Mouse (Mus musculus): ENCODE data around the gene Fmn2.

Fmn2 gene

DNA sequence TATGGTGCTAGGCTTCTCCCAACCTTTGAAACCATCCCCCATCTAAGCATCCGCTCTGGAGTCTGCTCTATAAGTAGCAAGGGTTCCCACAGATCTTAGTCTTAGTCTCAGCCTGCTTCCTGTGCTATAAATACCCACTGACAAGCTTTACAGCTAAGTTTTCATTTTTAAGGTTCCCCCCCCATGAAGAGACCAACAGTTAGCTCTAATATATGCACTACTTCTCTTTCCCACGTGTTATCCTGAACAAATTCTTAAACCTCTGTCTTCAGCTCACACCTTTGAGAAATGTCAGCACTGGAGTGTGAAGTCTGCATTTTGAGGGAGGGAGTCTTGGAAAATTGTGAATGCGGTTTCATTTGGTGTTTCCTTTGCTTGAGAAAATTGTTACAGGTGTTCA, 56.2 kb downstream of the Fmn2 start:
- DNase-seq (ENCODE audit: low read depth): no peak

DNA sequence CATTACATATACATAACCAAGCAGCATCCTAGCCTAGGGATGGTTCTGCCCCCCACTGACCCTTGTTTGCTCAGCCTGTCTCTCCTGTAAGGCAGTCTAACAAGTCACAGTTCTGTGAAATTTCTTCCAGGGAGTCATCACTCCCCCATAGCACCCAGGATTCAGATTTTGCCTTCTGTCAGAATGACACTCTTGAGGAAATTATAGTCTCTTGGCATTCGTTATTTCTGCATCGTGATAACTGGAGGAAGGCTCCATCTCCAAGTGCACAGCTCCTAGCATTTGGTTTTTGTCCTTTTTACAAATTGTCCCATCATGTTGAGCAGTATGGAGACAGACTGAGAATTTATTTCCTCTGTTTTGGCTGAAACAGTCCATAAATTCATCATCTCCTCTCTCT, 56.9 kb downstream of the Fmn2 start:
- DNase-seq (ENCODE audit: low read depth): no peak

DNA sequence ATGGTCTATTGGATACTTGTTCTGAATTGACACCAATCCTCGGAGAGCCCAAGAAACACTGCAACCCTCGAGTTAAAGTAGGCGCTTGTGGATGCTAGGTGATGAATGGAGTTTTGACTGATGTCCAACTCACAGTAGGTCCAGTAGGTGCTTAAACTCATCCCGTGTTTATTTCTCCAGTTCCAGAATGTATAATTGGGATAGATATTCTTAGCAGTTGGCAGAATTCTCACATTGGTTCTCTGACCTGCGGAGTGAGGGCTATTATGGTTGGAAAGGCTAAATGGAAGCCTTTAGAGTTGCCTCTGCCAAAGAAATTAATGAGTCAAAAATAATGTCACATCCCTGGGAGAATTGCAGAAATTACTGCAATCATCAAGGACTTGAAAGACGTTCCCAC, 62.9 kb downstream of the Fmn2 start:
- DNase-seq (ENCODE audit: low read depth): no peak

DNA sequence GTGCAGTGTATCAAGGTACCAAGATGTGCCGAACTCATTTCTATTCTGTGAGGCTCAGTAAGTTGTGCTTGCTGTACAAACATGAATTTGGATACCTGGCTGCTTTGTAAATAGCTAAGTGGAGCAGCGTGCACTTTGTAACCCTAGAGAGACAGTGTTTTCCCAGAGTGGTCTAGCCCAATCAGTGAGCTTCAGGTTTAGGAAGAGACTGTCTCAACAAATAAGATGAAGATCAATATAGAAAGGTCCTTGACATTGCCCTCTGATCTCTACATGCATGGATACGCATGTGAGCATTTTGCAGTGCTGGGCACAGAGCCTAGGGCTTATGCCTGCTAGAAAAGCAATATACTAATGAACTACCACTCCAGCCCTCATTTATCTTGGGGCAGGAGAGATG, 67.0 kb downstream of the Fmn2 start:
- no peak for DNase-seq (ENCODE audit: low read depth)

DNA sequence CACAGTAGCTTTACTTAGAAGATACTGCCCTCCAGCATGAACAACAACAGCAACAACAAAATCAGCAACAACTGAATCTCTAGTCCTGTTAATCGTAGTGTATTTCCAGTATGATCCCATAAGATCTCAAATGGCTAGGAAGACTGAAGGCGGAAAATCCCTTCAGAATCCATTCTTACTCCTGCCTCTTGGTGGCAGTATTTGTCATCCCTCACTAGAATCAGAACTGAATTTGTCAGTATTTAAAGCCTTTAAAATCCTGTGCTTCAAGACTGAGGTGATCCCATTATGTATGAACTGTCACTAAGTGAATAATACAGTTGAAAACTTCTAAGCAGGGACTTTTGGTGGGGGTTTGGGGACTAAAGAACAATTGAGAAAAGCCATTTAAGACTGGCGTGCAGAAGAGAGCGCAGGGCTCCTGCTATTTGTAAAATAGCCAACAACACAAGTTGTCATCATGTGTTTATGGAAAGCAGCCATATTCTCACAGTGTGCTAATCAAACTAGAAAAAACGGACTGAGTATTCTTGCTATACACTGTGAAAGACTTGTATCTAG, 90.9 kb downstream of the Fmn2 start:
- peak; percentile 8 for DNase-seq (ENCODE audit: low read depth)

DNA sequence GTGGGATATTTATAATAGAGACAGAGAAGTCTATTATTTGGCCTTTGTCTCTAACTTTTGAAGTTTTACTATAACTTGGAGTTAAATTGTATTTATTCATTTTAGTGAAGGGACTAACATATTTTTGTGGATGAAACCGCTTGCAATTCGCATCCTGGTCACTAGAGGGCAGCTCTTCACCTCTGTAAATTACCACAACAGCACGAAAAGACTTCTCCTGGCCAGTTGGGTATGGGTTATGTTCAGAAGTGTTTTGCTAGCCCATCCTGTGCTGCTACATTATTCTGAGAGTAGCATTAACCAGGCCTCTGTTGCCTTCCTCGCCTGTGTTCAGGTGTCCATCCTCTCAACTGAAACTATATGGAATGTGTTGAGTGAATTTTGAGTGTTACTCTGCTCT, 93.4 kb downstream of the Fmn2 start:
- peak; percentile 56 for DNase-seq (ENCODE audit: low read depth)

DNA sequence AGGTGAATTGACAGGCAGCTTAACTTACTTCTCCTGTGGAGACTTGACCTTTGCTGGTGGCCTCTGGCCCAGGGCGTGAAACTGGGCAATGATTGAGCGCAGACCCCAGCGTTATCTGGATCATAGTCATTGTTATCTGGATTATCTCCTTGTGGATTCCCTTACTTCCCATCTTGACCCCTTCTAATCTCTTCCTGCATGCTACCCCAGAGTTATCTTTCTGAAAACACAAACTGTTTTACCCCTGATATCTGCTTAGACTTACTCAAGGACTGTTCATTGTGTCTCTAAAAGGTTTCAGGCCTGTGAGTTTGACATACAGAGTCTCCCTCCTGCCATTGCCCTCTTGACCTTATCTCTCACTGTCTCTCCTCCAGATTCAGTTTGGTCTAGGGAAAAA, 95.9 kb downstream of the Fmn2 start:
- no peak for DNase-seq (ENCODE audit: low read depth)

DNA sequence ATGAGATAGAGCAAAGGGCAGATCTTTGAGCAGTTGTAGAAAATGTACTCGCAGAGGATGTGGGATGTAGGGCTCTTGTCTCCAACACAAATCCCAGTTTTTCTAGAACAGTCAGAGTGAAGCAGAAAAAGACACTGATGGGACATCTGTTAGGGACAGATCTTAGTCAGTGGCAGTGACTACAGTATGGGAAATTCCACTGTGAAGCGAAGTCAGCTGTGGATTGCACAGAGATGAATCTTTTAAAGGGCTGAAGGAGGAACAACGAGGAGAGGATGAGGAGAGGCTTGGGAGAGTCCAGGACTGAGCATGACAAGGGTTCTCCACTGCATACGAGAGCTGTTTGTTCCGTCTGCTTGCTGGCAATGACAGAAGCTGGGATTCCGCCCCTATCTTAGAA, 96.6 kb downstream of the Fmn2 start:
- no peak for DNase-seq (ENCODE audit: low read depth)

DNA sequence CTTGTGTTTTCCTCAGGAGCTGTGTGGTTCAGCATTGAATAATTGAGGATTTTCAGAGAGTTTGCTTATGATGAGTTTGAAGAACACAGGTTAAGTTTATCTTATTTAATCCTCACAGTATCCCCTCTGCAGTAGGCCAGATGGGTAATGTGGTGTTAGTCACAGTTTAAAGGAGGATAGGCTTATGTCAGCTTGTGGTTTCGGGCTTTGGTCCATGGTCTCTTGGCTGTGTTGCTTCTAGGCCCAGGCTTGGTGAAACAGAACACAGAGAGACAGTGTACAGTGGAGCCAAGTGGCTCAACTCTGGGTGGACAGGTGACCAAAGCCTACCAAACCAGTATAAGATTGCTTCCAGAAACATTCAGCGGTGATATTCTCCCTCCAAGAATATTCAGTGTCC, 98.4 kb downstream of the Fmn2 start:
- no peak for DNase-seq (ENCODE audit: low read depth)

DNA sequence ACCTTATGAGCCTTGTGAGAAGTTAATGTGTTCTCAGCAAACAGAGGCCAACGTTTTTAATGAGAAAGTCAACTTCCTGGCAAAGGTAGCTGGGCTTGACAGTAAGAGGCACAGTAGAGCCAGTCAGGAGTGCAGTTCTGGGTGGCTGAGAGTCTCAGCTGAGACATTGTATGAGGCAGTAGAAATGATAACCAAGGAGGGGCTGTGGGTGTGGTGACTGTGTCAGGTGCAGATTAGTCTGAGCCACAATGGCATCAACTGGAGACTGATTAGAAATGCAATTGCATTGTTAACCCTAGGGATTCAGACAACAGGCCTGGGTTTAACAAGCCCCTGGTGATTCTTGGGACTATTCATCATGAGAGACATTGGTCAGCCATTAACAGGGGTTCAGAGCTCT, 99.0 kb downstream of the Fmn2 start:
- DNase-seq (ENCODE audit: low read depth): no peak

DNA sequence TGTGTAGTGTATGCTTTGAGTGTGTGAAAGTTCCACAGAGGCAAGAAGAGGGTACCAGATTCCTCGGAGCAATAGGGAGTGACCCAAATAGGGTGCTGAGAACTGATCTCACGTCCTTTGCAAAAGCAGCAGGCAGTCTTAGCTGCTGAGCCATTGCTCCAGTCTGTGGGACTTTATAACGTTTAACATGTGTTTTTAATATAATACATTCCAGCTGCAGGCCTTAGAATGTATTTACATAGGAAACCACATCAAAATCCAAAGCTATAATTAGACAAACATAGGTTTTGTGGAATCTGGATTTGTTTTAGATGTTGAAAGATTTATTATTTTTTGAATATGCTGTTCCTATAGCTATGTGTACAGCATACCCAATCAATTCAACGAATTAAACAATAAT, 115.7 kb downstream of the Fmn2 start:
- DNase-seq (ENCODE audit: low read depth): no peak

DNA sequence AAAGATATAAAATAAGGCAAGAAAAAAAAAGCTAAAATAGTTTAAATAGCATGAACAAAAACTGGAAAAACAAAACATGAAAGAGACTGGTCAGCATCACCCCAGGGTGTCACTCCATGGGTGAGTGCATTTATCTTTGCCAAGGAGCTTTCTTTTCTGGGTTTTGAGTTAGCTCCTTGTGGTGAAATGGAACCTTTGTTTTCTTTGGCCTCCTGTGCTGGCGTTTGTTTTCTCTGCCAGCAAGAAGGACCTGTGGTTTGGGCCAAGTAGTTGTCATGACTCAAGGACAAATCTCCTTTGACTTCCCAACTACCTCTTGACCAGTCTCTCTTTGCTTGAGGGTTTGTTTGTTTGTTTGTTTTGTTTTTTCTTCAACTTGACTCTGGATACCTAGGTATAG, 119.9 kb downstream of the Fmn2 start:
- no peak for DNase-seq (ENCODE audit: low read depth)

DNA sequence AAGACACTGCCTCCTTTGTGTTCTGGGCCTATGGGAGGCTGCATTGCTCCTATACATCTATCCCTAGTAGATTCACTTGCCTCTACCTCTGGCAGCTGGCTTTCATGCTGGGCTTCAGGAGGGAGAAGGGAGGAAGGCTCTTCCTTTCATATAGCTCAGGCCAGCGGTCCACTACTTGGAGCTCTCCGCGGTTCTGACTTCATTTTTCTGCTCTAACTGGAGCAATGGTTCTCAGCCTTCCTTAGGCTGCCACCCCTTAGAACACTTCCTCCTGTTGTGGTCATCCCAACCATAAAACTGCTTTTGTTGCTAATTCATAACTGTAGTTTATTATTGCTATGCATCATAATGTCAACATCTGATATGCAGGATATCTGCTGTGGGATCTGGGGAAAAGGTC, 121.4 kb downstream of the Fmn2 start:
- DNase-seq (ENCODE audit: low read depth): no peak

DNA sequence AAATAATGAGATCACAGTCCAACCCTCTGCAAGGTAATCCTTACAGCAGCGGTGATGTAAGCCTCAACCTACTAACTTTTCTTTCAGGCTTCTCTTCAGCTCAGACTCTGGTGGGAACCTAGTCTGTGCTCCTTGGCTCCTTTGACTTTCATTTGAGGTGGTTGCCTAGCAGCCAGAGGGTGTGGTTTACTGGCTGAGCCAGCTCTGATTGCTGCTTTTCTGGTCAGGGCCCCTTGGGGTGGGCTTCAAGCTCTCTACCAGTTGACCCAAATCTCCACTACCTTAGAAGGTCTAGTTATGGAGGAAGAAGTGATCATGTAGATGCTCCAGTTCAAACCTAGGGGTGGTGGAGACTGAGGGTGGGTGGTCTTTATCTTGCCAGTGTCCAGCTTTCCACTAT, 128.4 kb downstream of the Fmn2 start:
- DNase-seq (ENCODE audit: low read depth): no peak

DNA sequence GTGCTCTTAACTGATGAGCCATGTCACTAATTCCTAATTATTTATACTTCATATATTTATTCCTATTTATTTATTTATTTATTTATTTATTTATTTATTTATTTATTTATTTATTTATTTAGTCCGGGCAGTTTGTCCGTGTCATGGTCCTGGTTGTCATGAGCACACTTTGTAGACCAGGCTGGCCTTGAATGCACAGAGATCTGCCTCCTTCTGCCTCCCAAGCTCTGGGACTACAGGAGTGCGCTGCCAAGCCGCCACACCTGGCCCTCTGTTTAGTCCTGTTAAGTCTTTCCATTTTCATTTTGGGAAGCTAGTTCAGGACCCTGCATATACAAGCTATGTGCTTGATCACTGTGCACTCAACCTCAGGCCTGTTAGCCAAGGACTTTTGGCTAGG, 134.7 kb downstream of the Fmn2 start:
- DNase-seq (ENCODE audit: low read depth): no peak

DNA sequence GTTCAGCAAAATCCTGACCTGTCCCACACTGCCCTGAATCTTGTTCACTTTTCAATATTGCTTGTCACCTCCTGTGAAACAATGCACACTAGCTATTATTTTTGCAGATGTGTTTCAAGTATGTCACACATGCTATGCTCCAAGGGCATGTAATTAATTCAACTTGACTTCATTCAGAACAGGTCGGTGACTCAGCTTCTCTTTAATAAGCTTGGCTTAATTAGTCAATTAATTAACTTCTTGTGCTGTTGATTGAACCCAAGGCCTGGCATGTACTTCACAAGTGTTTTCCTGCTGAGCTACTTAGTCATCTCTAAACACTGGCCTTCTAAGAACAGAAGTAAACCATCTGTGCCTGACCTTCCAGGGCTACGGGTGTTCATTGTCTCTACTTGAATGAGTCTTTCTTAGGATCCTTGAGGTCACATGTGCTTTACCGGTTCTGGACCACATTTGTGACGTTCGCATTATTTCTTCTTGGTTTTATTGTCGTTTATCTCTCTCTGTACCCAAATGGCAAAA, 136.0 kb downstream of the Fmn2 start:
- DNase-seq (ENCODE audit: low read depth): no peak

DNA sequence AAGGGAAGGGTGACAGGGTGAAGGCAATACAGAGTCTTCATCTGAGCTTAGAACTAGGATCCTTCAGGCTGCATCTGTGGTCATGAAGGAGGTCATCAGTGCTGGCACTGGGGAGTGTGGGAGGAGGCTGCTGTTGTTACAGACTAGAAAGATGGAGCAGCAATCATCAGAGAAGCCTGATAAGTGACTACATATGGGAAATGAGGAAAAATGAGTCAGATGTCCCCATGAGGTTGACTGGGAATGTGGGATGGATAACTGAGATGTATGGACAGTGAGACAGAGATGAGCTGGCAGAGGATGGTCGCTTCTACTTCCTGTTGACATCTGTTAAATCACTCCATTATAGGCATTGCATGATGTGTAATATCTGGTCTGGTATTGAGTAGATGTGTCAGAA, 139.3 kb downstream of the Fmn2 start:
- no peak for DNase-seq (ENCODE audit: low read depth)

DNA sequence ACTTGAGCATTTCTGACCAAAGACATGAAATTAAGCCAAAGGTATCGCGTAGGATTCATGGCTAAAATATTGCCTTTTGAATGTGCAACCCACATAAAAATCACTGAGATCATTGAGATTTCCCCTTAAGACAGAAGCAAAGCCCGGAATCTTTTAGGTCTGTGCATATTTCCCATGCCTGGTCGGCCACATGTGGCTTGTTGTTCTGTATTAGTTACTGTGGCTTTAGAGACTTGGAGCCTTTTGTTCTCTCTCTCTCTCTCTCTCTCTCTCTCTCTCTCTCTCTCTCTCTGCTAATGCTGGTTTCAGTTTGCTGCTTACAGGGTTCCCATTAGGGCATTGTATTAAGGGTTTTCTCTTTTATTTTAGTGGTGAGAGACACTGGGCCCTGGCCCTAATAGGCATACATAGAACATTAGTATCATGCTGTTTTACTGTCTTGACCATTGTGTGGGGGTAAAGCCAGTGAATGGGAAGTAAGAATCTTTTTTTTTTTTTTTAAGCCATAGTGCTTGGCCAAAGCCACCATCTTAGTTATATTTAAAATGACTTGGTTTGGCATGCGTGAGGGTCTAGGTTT, 141.9 kb downstream of the Fmn2 start:
- no peak for DNase-seq (ENCODE audit: low read depth)

DNA sequence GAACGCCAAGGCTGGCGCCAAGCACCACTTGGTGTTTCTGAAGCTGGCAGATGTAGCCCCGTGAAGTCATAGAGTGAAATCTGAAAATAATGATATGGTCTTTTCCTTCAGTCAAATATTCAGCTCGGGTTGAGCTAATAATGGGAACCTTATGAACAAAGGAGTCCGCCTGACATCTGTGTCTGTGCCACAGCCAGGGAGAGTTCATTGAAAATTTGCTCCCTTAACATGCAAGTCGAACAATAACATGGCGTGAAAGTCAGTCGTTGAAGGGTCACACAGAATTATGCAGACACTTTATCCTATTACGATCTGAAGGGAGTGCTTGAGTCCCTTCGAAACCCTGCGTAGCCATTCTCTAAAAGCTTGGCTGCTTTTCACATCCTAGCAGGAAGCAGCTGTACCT, 147.8 kb downstream of the Fmn2 start:
- no peak for DNase-seq (ENCODE audit: low read depth)

DNA sequence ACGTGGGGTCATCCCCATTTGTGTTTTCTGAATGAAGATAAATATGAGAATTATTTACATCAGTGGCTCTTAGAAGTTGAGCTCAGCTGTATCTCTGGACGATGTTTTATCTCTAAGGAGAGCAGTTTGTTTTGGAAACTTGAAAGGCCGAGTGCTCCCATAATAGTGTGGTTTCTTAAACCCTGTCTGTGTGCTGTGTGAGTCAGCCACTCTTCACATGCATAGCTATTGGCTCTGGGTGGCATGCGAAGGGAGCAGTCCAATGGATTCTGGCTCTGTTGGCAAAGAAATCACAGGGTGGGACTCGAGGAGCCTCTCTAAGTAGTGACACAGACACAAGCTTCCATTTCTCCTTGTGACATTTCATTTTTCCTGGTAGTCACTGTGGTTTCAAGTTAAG, 152.9 kb downstream of the Fmn2 start:
- no peak for DNase-seq (ENCODE audit: low read depth)

DNA sequence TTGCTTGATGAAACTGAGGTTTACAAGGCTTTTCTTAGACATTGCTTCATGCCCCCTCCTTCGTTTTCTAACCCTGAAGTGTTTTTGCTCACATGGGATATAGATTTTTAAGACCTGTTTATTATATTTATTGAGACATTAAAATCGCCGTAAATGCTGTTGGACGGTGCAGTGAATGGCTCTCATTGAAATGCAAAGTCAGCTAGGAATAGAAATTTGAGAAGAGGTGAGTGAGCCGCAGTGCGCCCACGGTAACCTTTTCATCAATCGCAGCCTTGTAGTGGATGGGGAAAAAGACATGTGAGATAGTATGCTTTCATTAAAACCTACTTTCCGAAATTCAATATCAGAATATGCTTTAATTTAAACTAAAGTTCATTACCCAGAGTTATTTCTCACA, 153.7 kb downstream of the Fmn2 start:
- DNase-seq (ENCODE audit: low read depth): no peak

DNA sequence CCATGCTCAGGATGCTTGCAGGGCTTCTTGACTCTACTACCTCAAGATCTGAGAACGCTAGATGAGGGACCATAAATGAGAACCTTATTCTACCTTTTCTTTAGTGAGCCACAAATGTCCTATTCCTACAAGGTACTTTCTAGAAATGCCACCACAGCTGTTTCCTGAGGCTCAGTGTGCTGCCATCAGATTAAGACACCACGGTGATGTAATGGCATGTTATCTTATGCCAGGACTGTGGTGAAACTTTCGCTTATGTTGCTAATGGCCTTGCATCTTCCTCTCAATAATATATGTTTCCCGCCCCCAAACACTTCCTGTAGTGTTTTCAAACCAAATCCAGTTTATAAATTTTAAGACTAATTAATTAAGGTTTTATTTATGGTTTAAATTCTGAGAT, 154.9 kb downstream of the Fmn2 start:
- DNase-seq (ENCODE audit: low read depth): peak; percentile 11

DNA sequence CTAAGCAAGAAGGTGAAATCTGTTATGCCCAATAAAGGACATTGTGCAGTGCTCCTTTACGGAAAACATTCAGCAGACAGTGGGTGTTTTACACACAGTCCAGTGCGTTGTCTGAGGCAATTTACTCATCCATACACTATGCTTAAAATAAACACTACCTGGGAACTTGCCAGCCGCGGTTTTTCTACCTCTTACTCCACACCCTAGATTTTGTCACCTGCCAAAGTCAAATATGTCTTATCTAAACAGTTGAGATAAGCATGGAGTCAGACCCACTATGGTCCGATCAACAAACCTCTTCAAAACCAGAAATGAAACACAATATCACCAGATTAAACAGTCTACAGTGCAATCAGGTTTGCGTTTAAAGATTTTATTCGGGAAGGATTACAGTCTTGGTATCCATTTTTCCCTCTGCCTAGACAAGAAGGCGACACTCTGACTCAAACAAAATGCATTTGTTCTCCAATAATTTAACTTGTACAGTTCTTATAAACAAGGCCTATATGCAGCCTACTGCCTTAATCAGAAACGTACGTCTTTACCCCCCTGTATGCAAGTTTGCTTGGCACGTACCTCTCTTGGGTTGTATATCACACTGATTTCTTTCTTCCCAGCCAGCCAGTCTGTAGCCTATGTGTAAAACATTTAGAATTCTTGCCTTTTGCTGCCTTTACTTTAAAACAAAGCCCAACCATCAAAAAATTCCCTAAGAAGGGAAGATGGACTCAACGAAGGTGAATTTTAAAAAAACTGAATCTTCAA, 158.0 kb downstream of the Fmn2 start:
- DNase-seq (ENCODE audit: low read depth): no peak

DNA sequence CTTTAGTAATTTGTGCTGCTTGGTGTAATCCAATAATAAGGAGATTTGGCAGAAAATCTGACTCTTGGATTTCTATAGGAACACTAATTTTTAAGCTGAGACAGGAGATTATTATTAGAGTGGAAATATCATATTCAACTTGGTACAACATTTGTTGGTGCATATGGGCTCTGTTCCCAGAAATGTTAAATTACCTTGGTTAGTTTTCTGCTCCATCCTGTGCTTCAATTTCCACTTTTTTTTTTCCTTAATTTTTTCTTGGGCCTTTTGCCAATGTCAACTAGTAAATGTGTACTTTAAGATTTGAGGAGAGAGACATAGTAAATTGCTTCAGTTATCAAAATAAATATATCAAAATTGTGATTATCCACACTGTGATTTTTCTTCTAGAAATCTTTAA, 163.5 kb downstream of the Fmn2 start:
- no peak for DNase-seq (ENCODE audit: low read depth)
